Mouse (Mus musculus) midbrain, embryonic 16.5 days (tissue): Measurements from ENCODE around the gene Rab28. TPM values are rescaled to one million over a fixed set of nuclear protein-coding genes. Genes with fewer than 3 reads are reported as not detected.
"Not testable (repeated sequence)": the region's sequence is repeated elsewhere in the genome, so short reads cannot be mapped to it uniquely, and the experiment has no call there.

Experiments
- ATAC-seq: fragments of 200-750 bp; cut with Nextera tagmentation; 2 replicates; pipeline ENCODE4 v1.8.0; 2017; ENCODE audit warnings: moderate TSS enrichment
- H3K27ac ChIP-seq: fragments of 300-500 bp; sonication (generic); 2 replicates; pipeline ENCODE4 v1.5.1; 2014; ENCODE audit warnings: mild to moderate bottlenecking, low read length, mixed read lengths
- H3K27me3 ChIP-seq: fragments of 300-500 bp; sonication (generic); 2 replicates; pipeline ENCODE4 v1.6.1; 2014; ENCODE audit warnings: low read depth, low read length, mixed read lengths; ENCODE audit not compliant: control insufficient read depth, insufficient read depth
- H3K36me3 ChIP-seq: fragments of 300-500 bp; sonication (generic); 2 replicates; pipeline ENCODE4 v1.6.1; 2014; ENCODE audit warnings: mild to moderate bottlenecking, low read length, moderate library complexity, mixed read lengths; ENCODE audit not compliant: control insufficient read depth, insufficient read depth
- H3K4me1 ChIP-seq: fragments of 300-500 bp; sonication (generic); 2 replicates; pipeline ENCODE4 v1.6.1; 2014; ENCODE audit warnings: mild to moderate bottlenecking, low read length, mixed read lengths; ENCODE audit not compliant: control insufficient read depth, insufficient read depth
- H3K4me2 ChIP-seq: fragments of 300-500 bp; sonication (generic); 2 replicates; pipeline ENCODE4 v1.6.1; 2014; ENCODE audit warnings: mild to moderate bottlenecking, low read length, mixed read lengths
- H3K4me3 ChIP-seq: fragments of 300-500 bp; sonication (generic); 2 replicates; pipeline ENCODE4 v1.5.1; 2014; ENCODE audit warnings: low read depth, mild to moderate bottlenecking, low read length, moderate library complexity, mixed read lengths
- H3K9ac ChIP-seq: fragments of 300-500 bp; sonication (generic); 2 replicates; pipeline ENCODE4 v1.6.1; 2014; ENCODE audit warnings: low read depth, low read length, mixed read lengths
- H3K9me3 ChIP-seq: fragments of 300-500 bp; sonication (generic); replicated peaks from 2 replicates; pipeline ENCODE4 v1.6.1; 2014; ENCODE audit warnings: mild to moderate bottlenecking, low read length, mixed read lengths; ENCODE audit not compliant: control insufficient read depth, poor library complexity, severe bottlenecking
- WGBS: fragments of 180-500 bp; shearing (Covaris S2); extraction: QIAGEN DNeasy Blood & Tissue Kit; methylation state at CpG from one replicate; pipeline ENCODE4 v1.1.7; 2014; 5-methylcytosine and 5-hydroxymethylcytosine counted together
- polyA plus RNA-seq: library from polyadenylated mRNA; unstranded; fragments of >200 nt; fragmentation: Nextera tagmentation; extraction: Ambion mirVana; gene quantifications from 2 replicates; pipeline ENCODE4 v1.2.1, GENCODE M21; 2015

The Rab28 gene
- polyA plus RNA-seq, 1 experiment from 2014 or later = 62.0 TPM

GRCm38 (mm10) chr5:41744234-41744633 lies 36.3 kb upstream of the Rab28 start:
- no peaks in the 10 kb centered on the region for H3K36me3 ChIP-seq
- ATAC-seq = no peak
- no peaks in the 10 kb centered on the region for H3K4me1 ChIP-seq
- H3K9ac ChIP-seq = no peak overlapping the region
- H3K27ac ChIP-seq = no peak overlapping the region
- 14% methylated on average over 7 of the region's 7 CpGs for WGBS
- H3K4me3 ChIP-seq = no peak overlapping the region
- H3K4me2 ChIP-seq = no peak overlapping the region
- H3K27me3 ChIP-seq = peaks cover 54% of the 10 kb centered on the region
- no peaks in the 10 kb centered on the region for H3K9me3 ChIP-seq

- 67% methylated on average over 6 of the region's 6 CpGs for WGBS
- ATAC-seq = no peak
- Histone ChIP-seq H3K9ac (no peak overlapping the region), H3K27ac (no peak overlapping the region), H3K4me1 (no peaks in the 10 kb centered on the region), H3K4me3 (no peak overlapping the region), H3K4me2 (no peak overlapping the region), H3K36me3 (no peaks in the 10 kb centered on the region), H3K9me3 (no peaks in the 10 kb centered on the region), H3K27me3 (peaks cover 8% of the 10 kb centered on the region)
These were observed 30.9 kb upstream of the Rab28 start for GRCm38 (mm10) chr5:41738817-41739216.

GRCm38 (mm10) chr5:41737039-41737438 lies 29.1 kb upstream of the Rab28 start:
- no peaks in the 10 kb centered on the region for H3K36me3 ChIP-seq
- H3K27ac ChIP-seq = no peak overlapping the region
- 45% methylated on average over 5 of the region's 5 CpGs for WGBS
- no peaks in the 10 kb centered on the region for H3K4me1 ChIP-seq
- no peak for ATAC-seq
- H3K4me3 ChIP-seq = no peak overlapping the region
- H3K27me3 ChIP-seq = no peaks in the 10 kb centered on the region; the same call in 1 of the 2 replicates
- no peak overlapping the region for H3K9ac ChIP-seq
- H3K4me2 ChIP-seq = no peak overlapping the region
- no peaks in the 10 kb centered on the region for H3K9me3 ChIP-seq

- no peak for ATAC-seq
- 85% methylated on average over 1 of the region's 1 CpGs for WGBS
- Histone ChIP-seq H3K27me3 (no peaks in the 10 kb centered on the region), H3K4me1 (no peaks in the 10 kb centered on the region), H3K27ac (no peak overlapping the region), H3K9me3 (no peaks in the 10 kb centered on the region), H3K9ac (no peak overlapping the region), H3K4me3 (no peak overlapping the region), H3K4me2 (no peak overlapping the region), H3K36me3 (no peaks in the 10 kb centered on the region)
These were observed 19.1 kb upstream of the Rab28 start for GRCm38 (mm10) chr5:41727017-41727416.

- no peaks in the 10 kb centered on the region for H3K36me3 ChIP-seq
- no peaks in the 10 kb centered on the region for H3K27me3 ChIP-seq
- no peaks in the 10 kb centered on the region for H3K4me1 ChIP-seq
- no peak for ATAC-seq
- H3K27ac ChIP-seq = no peak overlapping the region
- no peaks in the 10 kb centered on the region for H3K9me3 ChIP-seq
- no peak overlapping the region for H3K4me2 ChIP-seq
- H3K4me3 ChIP-seq = no peak overlapping the region
- H3K9ac ChIP-seq = no peak overlapping the region
- 55% methylated on average over 6 of the region's 6 CpGs for WGBS
These were observed 17.6 kb upstream of the Rab28 start for GRCm38 (mm10) chr5:41725573-41725972.

- WGBS = under 1% methylated on average over 47 of the region's 63 CpGs
- H3K4me2 ChIP-seq = peak overlapping the region; percentile 96
- peak overlapping the region; percentile 93 for H3K9ac ChIP-seq
- peak; percentile 87 for ATAC-seq
- peak overlapping the region; percentile 93 for H3K4me3 ChIP-seq
- peak overlapping the region; percentile 94 for H3K27ac ChIP-seq
- H3K27me3 ChIP-seq = no peaks in the 10 kb centered on the region
- H3K36me3 ChIP-seq = no peaks in the 10 kb centered on the region
- H3K4me1 ChIP-seq = peaks cover 13% of the 10 kb centered on the region
- no peaks in the 10 kb centered on the region for H3K9me3 ChIP-seq
These were observed 592 bp downstream of the Rab28 start for GRCm38 (mm10) chr5:41707115-41708015.

GRCm38 (mm10) chr5:41706777-41707114 lies 1.2 kb downstream of the Rab28 start:
- Histone ChIP-seq H3K27ac (peak overlapping the region; percentile 94; the same call in 1 of the 2 replicates), H3K27me3 (no peaks in the 10 kb centered on the region), H3K4me3 (peak overlapping the region; percentile 93), H3K9ac (peak overlapping the region; percentile 93), H3K36me3 (no peaks in the 10 kb centered on the region), H3K4me1 (peaks cover 13% of the 10 kb centered on the region), H3K9me3 (no peaks in the 10 kb centered on the region), H3K4me2 (peak overlapping the region; percentile 96)
- ATAC-seq = no peak
- 3% methylated on average over 9 of the region's 9 CpGs for WGBS

GRCm38 (mm10) chr5:41701085-41701484 lies 6.9 kb downstream of the Rab28 start:
- ATAC-seq, H3K36me3 ChIP-seq, H3K9ac ChIP-seq, H3K27ac ChIP-seq, H3K27me3 ChIP-seq, H3K4me1 ChIP-seq, H3K4me2 ChIP-seq, H3K4me3 ChIP-seq, H3K9me3 ChIP-seq: not testable (repeated sequence)
- WGBS = 81% methylated on average over 4 of the region's 4 CpGs

- Histone ChIP-seq H3K4me2 (no peak overlapping the region), H3K4me1 (no peaks in the 10 kb centered on the region), H3K4me3 (no peak overlapping the region), H3K9ac (no peak overlapping the region), H3K36me3 (peaks cover 1% of the 10 kb centered on the region; the same call in 1 of the 2 replicates), H3K27ac (no peak overlapping the region), H3K9me3 (no peaks in the 10 kb centered on the region), H3K27me3 (no peaks in the 10 kb centered on the region)
- ATAC-seq = no peak
These were observed 10.0 kb downstream of the Rab28 start for GRCm38 (mm10) chr5:41697958-41698357.
